ENCODE assay signal across 8 mouse cellular contexts in the genomic region with DNA sequence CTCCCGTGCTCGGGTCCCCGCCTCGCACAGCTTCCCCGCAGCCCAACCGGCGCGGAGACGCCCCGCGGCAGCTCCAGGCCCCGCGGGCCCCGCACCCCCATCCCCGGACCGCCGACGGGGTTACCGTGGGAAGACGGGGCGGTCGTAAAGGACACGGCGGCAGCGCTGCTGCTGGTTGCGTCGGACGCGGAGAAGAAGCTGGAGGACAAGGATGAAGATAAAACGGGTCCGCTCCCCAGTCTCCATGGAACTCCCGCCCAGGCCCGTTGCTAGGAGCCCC. TPM values are rescaled to one million over a fixed set of nuclear protein-coding genes. Genes with fewer than 3 reads are reported as not detected.
DNase-seq lines count a peak whose midpoint lies in the region; ATAC-seq and TF ChIP-seq lines count a peak whose summit lies in the region.

No protein-coding gene starts in this region.

- H3K9me3 ChIP-seq in embryonic facial prominence, embryonic 12.5 days: no peaks in the 10 kb centered on the region
- no peaks in the 10 kb centered on the region for H3K9me3 ChIP-seq in intestine, embryonic 16.5 days (ENCODE audit: control insufficient read depth, low read length)
- no peaks in the 10 kb centered on the region for H3K9me3 ChIP-seq in neural tube, embryonic 11.5 days (ENCODE audit: control insufficient read depth, low read length)

- peaks cover 26% of the 10 kb centered on the region for H3K4me1 ChIP-seq in embryonic facial prominence, embryonic 12.5 days
- peaks cover 11% of the 10 kb centered on the region for H3K4me1 ChIP-seq in intestine, embryonic 16.5 days (ENCODE audit: control insufficient read depth, insufficient read depth, low read length)
- H3K4me1 ChIP-seq in neural tube, embryonic 11.5 days (ENCODE audit: control insufficient read depth, insufficient read depth, low read length): peaks cover 12% of the 10 kb centered on the region

- TF ChIP-seq CTCF in layer of hippocampus, adult 2 months (conservative IDR thresholded peaks at IDR 0.05): no peak

- WGBS in embryonic facial prominence, embryonic 12.5 days: 1% methylated on average over 33 of the region's 33 CpGs
- 1% methylated on average over 33 of the region's 33 CpGs for WGBS in intestine, embryonic 16.5 days
- WGBS in neural tube, embryonic 11.5 days: 0% methylated on average over 33 of the region's 33 CpGs

- H3K27me3 ChIP-seq in embryonic facial prominence, embryonic 12.5 days: no peaks in the 10 kb centered on the region
- H3K27me3 ChIP-seq in intestine, embryonic 16.5 days (replicated peaks; ENCODE audit: control insufficient read depth, insufficient read depth, low read length): no peaks in the 10 kb centered on the region
- no peaks in the 10 kb centered on the region for H3K27me3 ChIP-seq in neural tube, embryonic 11.5 days (ENCODE audit: control insufficient read depth, insufficient read depth, low read length)

- ATAC-seq in embryonic facial prominence, embryonic 12.5 days (ENCODE audit: insufficient number of reproducible peaks, insufficient read depth, low FRiP score, low TSS enrichment): no peak; the same call in 1 of the 2 replicates
- ATAC-seq in intestine, embryonic 16.5 days: peak; percentile 67
- no peak for ATAC-seq in neural tube, embryonic 11.5 days (ENCODE audit: insufficient read depth, low FRiP score, low TSS enrichment)

- H3K4me2 ChIP-seq in embryonic facial prominence, embryonic 12.5 days (replicated peaks): peak overlapping the region; percentile 84
- H3K4me2 ChIP-seq in intestine, embryonic 16.5 days (ENCODE audit: low read depth, low read length): peak overlapping the region; percentile 77
- H3K4me2 ChIP-seq in neural tube, embryonic 11.5 days (ENCODE audit: low read depth): peak overlapping the region; percentile 92

- peak overlapping the region; percentile 100 for H3K27ac ChIP-seq in layer of hippocampus, adult 2 months
- peak overlapping the region; percentile 80 for H3K27ac ChIP-seq in embryonic facial prominence, embryonic 12.5 days
- peak overlapping the region; percentile 71 for H3K27ac ChIP-seq in intestine, embryonic 16.5 days (ENCODE audit: low read length)
- peak overlapping the region; percentile 94 for H3K27ac ChIP-seq in neural tube, embryonic 11.5 days (ENCODE audit: low read depth, low read length)

- DNase-seq in layer of hippocampus, adult 2 months (ENCODE audit: low spot score in 2 of 2): no peak
- no peak for DNase-seq in layer of hippocampus, postnatal 14 days (ENCODE audit: low spot score in 2 of 2)
- DNase-seq in neural tube, embryonic 11.5 days (ENCODE audit: low spot score): no peak
- no peak for DNase-seq in MN1 (ENCODE audit: low spot score)
- DNase-seq in urinary bladder, postnatal 36 days (ENCODE audit: low spot score in 2 of 2): no peak
- DNase-seq in urinary bladder, postnatal 4 days (ENCODE audit: low spot score in 2 of 2): no peak

- peak overlapping the region; percentile 87 for H3K9ac ChIP-seq in embryonic facial prominence, embryonic 12.5 days
- peak overlapping the region; percentile 94 for H3K9ac ChIP-seq in intestine, embryonic 16.5 days (ENCODE audit: low read depth, low read length)
- H3K9ac ChIP-seq in neural tube, embryonic 11.5 days (ENCODE audit: low read length): peak overlapping the region; percentile 95

- no peaks in the 10 kb centered on the region for H3K36me3 ChIP-seq in embryonic facial prominence, embryonic 12.5 days
- H3K36me3 ChIP-seq in intestine, embryonic 16.5 days (ENCODE audit: control insufficient read depth, insufficient read depth, low read length): no peaks in the 10 kb centered on the region
- H3K36me3 ChIP-seq in neural tube, embryonic 11.5 days (ENCODE audit: control insufficient read depth, insufficient read depth, low read length): no peaks in the 10 kb centered on the region

- H3K4me3 ChIP-seq in layer of hippocampus, adult 2 months: peak overlapping the region; percentile 99
- H3K4me3 ChIP-seq in embryonic facial prominence, embryonic 12.5 days: peak overlapping the region; percentile 92
- H3K4me3 ChIP-seq in intestine, embryonic 16.5 days (ENCODE audit: low read length): peak overlapping the region; percentile 99
- peak overlapping the region; percentile 89 for H3K4me3 ChIP-seq in neural tube, embryonic 11.5 days (ENCODE audit: low read depth, low read length)

RNA-seq across cellular contexts. Expression of gene Tbpl1, which starts 0.8 kb away (rescaled TPM):
- 10 to 100 TPM; 59.8 to 62.4 TPM for total RNA-seq in layer of hippocampus, adult 2 months (2021)
- 10 to 100 TPM; 57.3 to 61.6 TPM for total RNA-seq in layer of hippocampus, postnatal 14 days (2021)
- polyA plus RNA-seq in embryonic facial prominence, embryonic 12.5 days (2016; fragmentation: Nextera tagmentation; extraction: Ambion mirVana): 77.4 and 82.2 TPM in 2 replicates
- 38.4 and 39.7 TPM in 2 replicates for polyA plus RNA-seq in intestine, embryonic 16.5 days (2015; fragmentation: Nextera tagmentation; extraction: Ambion mirVana)
- 108 and 115 TPM in 2 replicates for polyA plus RNA-seq in neural tube, embryonic 11.5 days (2014; fragmentation: Nextera tagmentation; extraction: Ambion mirVana)
